Mouse (Mus musculus) cerebellum, adult 2 months (tissue): ENCODE measurements around the gene Dennd4c. TPM values are rescaled to one million over a fixed set of nuclear protein-coding genes. Genes with fewer than 3 reads are reported as not detected.

Experiments used
- DNase-seq, 2 experiments: peaks; one replicate each; pipeline ENCODE4 v3.0.0; 2021
- H3K27ac ChIP-seq: fragments of 200-500 bp; 2 replicates; pipeline ENCODE4 v1.5.1; 2012; ENCODE audit warnings: low read length, control low read depth, inconsistent platforms; ENCODE audit not compliant: insufficient read depth
- H3K27me3 ChIP-seq: fragments of 200-500 bp; 2 replicates; pipeline ENCODE4 v1.6.1; 2012; ENCODE audit warnings: inconsistent platforms, mild to moderate bottlenecking, low read length, moderate library complexity; ENCODE audit not compliant: control insufficient read depth, insufficient read depth
- H3K4me1 ChIP-seq: fragments of 200-500 bp; 2 replicates; pipeline ENCODE4 v1.6.1; 2011; ENCODE audit warnings: low read length; ENCODE audit not compliant: control insufficient read depth, insufficient read depth
- H3K4me3 ChIP-seq: fragments of 200-500 bp; replicated peaks from 2 replicates; pipeline ENCODE3; 2011; ENCODE audit warnings: mild to moderate bottlenecking, low read depth, low read length, control low read depth; ENCODE audit not compliant: insufficient read depth
- CTCF ChIP-seq: fragments of 200-500 bp; IDR thresholded peaks from 2 replicates; pipeline ENCODE4 v1.5.1; 2011; ENCODE audit warnings: low read depth, mild to moderate bottlenecking, control low read depth, low read length, moderate library complexity, borderline replicate concordance; ENCODE audit not compliant: insufficient read depth
- POLR2A ChIP-seq: fragments of 200-500 bp; IDR thresholded peaks from 2 replicates; pipeline ENCODE4 v1.6.1; 2011; ENCODE audit warnings: low read length, control low read depth, borderline replicate concordance; ENCODE audit not compliant: insufficient read depth
- WGBS: fragments of 180-500 bp; shearing (Covaris S2); methylation state at CpG from one replicate; pipeline ENCODE4 v1.1.7; 2018; 5-methylcytosine and 5-hydroxymethylcytosine counted together
- polyA plus RNA-seq: library from polyadenylated mRNA; depleted of rRNA; stranded (reverse); fragments of >200 nt; gene quantifications from 2 replicates; pipeline ENCODE4 v1.2.3, GENCODE M21; 2012

Gene Dennd4c
- polyA plus RNA-seq, 1 experiment = 9.1 TPM

- 90% methylated on average over 1 of the region's 1 CpGs for WGBS
Observed at GRCm38 (mm10) chr4:86715341-86715740, 33.0 kb upstream of the Dennd4c start.

DNA sequence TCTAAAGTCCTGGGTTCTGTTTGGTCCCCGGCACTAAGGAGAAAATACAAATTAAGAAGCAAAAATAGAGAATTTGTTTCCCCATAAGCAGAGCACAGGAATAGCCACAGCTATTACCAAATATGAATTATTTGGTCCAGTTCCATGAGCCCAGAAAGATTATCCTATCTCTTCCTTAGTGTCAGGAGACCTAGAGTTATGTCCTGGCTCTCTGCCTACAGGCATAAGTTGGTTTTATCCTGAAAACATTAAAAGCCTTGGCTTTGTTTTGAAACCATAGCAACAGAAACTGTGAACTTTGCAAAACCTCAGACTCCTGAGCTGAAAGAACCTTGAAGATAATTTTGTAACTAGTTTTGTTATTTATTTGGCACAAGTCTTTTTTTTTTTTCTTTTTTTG, 31.2 kb upstream of the Dennd4c start:
- 95% methylated on average over 1 of the region's 1 CpGs for WGBS
- DNase-seq = no peak

More at GRCm38 (mm10) chr4:86715341-86715740, 33.0 kb upstream of the Dennd4c start:
- Histone ChIP-seq H3K27me3 (no peaks in the 10 kb centered on the region), H3K27ac (no peak overlapping the region), H3K4me3 (no peak overlapping the region), H3K4me1 (peaks cover 2% of the 10 kb centered on the region)
- TF ChIP-seq POLR2A = no peak
- no peak for TF ChIP-seq CTCF
- DNase-seq = no peak

GRCm38 (mm10) chr4:86718878-86719577, 29.3 kb upstream of the Dennd4c start:
- H3K4me3 ChIP-seq = no peak overlapping the region
- no peak for DNase-seq
- WGBS = 76% methylated on average over 4 of the region's 4 CpGs
- H3K4me1 ChIP-seq = no peaks in the 10 kb centered on the region
- no peak overlapping the region for H3K27ac ChIP-seq
- no peaks in the 10 kb centered on the region for H3K27me3 ChIP-seq
- TF ChIP-seq POLR2A (no peak), CTCF (no peak)

More for the DNA sequence above, 31.2 kb upstream of the Dennd4c start:
- TF ChIP-seq CTCF = no peak
- no peak for TF ChIP-seq POLR2A
- H3K4me1 ChIP-seq = peaks cover 2% of the 10 kb centered on the region; the same call in 1 of the 2 replicates
- no peaks in the 10 kb centered on the region for H3K27me3 ChIP-seq
- H3K27ac ChIP-seq = no peak overlapping the region
- H3K4me3 ChIP-seq = no peak overlapping the region

GRCm38 (mm10) chr4:86721856-86722358, 26.4 kb upstream of the Dennd4c start:
- Histone ChIP-seq H3K27me3 (no peaks in the 10 kb centered on the region), H3K4me1 (no peaks in the 10 kb centered on the region), H3K27ac (no peak overlapping the region), H3K4me3 (no peak overlapping the region)
- TF ChIP-seq POLR2A (no peak), CTCF (no peak)
- WGBS = 83% methylated on average over 8 of the region's 8 CpGs
- DNase-seq = no peak

DNA sequence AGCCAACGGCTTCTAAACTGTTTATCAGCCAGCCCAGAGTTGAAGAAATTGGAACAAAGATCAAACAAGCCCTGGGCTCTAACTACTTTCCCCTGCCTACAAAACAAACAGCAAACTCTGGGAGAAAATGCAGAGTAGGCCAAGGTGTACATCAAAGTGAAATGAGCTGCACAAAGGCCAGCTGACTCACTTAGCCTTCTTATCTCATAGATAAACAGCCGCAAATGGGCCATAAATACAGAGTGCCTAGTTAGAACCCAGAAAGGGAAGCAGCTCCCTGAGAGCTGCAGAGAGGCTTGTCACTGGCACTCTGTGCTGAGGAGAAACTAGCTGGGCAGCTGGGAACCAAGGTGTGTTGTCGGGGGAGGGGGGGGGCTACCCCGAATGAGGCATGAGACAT, 23.2 kb upstream of the Dennd4c start:
- WGBS = 82% methylated on average over 4 of the region's 4 CpGs
- DNase-seq = no peak
- H3K4me3 ChIP-seq = no peak overlapping the region

GRCm38 (mm10) chr4:86726141-86726540, 22.2 kb upstream of the Dennd4c start:
- WGBS = 87% methylated on average over 5 of the region's 5 CpGs
- no peak for TF ChIP-seq POLR2A
- no peak for TF ChIP-seq CTCF
- H3K4me1 ChIP-seq = no peaks in the 10 kb centered on the region
- no peak overlapping the region for H3K27ac ChIP-seq
- no peak overlapping the region for H3K4me3 ChIP-seq
- no peak for DNase-seq
- no peaks in the 10 kb centered on the region for H3K27me3 ChIP-seq

More for the DNA sequence above, 23.2 kb upstream of the Dennd4c start:
- TF ChIP-seq POLR2A (no peak), CTCF (no peak)
- no peak overlapping the region for H3K27ac ChIP-seq
- H3K4me1 ChIP-seq = no peaks in the 10 kb centered on the region
- H3K27me3 ChIP-seq = no peaks in the 10 kb centered on the region

GRCm38 (mm10) chr4:86729829-86730228, 18.5 kb upstream of the Dennd4c start:
- 87% methylated on average over 6 of the region's 6 CpGs for WGBS
- no peak for TF ChIP-seq CTCF
- H3K27ac ChIP-seq = no peak overlapping the region

GRCm38 (mm10) chr4:86734088-86734841, 14.1 kb upstream of the Dennd4c start:
- no peak for DNase-seq
- no peak overlapping the region for H3K4me3 ChIP-seq
- no peaks in the 10 kb centered on the region for H3K27me3 ChIP-seq
- no peak overlapping the region for H3K27ac ChIP-seq
- 86% methylated on average over 19 of the region's 19 CpGs for WGBS
- H3K4me1 ChIP-seq = no peaks in the 10 kb centered on the region
- TF ChIP-seq POLR2A (no peak), CTCF (no peak)

More at GRCm38 (mm10) chr4:86729829-86730228, 18.5 kb upstream of the Dennd4c start:
- Histone ChIP-seq H3K27me3 (no peaks in the 10 kb centered on the region), H3K4me3 (no peak overlapping the region), H3K4me1 (no peaks in the 10 kb centered on the region)
- no peak for DNase-seq
